Mouse (Mus musculus) midbrain, embryonic 13.5 days (tissue): ENCODE results near the gene Gm17087. TPM values are rescaled to one million over a fixed set of nuclear protein-coding genes. Genes with fewer than 3 reads are reported as not detected.

Experiments used
- ATAC-seq: fragments of 200-750 bp; cut with Nextera tagmentation; 2 replicates; pipeline ENCODE4 v1.8.0; 2017; ENCODE audit warnings: mild to moderate bottlenecking, moderate TSS enrichment, moderate library complexity
- H3K27ac ChIP-seq: fragments of 300-500 bp; sonication (generic); 2 replicates; pipeline ENCODE4 v1.5.1; 2015; ENCODE audit warnings: inconsistent platforms, mild to moderate bottlenecking, moderate library complexity
- H3K27me3 ChIP-seq: fragments of 300-500 bp; sonication (generic); 2 replicates; pipeline ENCODE4 v1.6.1; 2015; ENCODE audit warnings: mild to moderate bottlenecking, inconsistent platforms
- H3K36me3 ChIP-seq: fragments of 300-500 bp; sonication (generic); 2 replicates; pipeline ENCODE4 v1.6.1; 2015; ENCODE audit warnings: mild to moderate bottlenecking, inconsistent platforms
- H3K4me1 ChIP-seq: fragments of 300-500 bp; sonication (generic); replicated peaks from 2 replicates; pipeline ENCODE4 v1.6.1; 2015; ENCODE audit warnings: inconsistent platforms
- H3K4me2 ChIP-seq: fragments of 300-500 bp; sonication (generic); replicated peaks from 2 replicates; pipeline ENCODE4 v1.6.1; 2015; ENCODE audit warnings: moderate library complexity, mild to moderate bottlenecking, inconsistent platforms
- H3K4me3 ChIP-seq: fragments of 300-500 bp; sonication (generic); replicated peaks from 2 replicates; pipeline ENCODE4 v1.5.1; 2015; ENCODE audit warnings: mild to moderate bottlenecking, inconsistent platforms
- H3K9ac ChIP-seq: fragments of 300-500 bp; sonication (generic); replicated peaks from 2 replicates; pipeline ENCODE4 v1.6.1; 2015; ENCODE audit warnings: mild to moderate bottlenecking, inconsistent platforms
- H3K9me3 ChIP-seq: fragments of 300-500 bp; sonication (generic); 2 replicates; pipeline ENCODE4 v1.6.1; 2016; ENCODE audit warnings: mild to moderate bottlenecking, inconsistent platforms
- WGBS: fragments of 180-500 bp; shearing (Covaris S2); methylation state at CpG from one replicate; pipeline ENCODE4 v1.1.7; 2015; 5-methylcytosine and 5-hydroxymethylcytosine counted together
- polyA plus RNA-seq: library from polyadenylated mRNA; unstranded; fragments of >200 nt; fragmentation: Nextera tagmentation; extraction: Ambion mirVana; gene quantifications from 2 replicates; pipeline ENCODE4 v1.2.1, GENCODE M21; 2015

Gene Gm17087
- polyA plus RNA-seq, 1 experiment from 2014 or later = not detected

DNA sequence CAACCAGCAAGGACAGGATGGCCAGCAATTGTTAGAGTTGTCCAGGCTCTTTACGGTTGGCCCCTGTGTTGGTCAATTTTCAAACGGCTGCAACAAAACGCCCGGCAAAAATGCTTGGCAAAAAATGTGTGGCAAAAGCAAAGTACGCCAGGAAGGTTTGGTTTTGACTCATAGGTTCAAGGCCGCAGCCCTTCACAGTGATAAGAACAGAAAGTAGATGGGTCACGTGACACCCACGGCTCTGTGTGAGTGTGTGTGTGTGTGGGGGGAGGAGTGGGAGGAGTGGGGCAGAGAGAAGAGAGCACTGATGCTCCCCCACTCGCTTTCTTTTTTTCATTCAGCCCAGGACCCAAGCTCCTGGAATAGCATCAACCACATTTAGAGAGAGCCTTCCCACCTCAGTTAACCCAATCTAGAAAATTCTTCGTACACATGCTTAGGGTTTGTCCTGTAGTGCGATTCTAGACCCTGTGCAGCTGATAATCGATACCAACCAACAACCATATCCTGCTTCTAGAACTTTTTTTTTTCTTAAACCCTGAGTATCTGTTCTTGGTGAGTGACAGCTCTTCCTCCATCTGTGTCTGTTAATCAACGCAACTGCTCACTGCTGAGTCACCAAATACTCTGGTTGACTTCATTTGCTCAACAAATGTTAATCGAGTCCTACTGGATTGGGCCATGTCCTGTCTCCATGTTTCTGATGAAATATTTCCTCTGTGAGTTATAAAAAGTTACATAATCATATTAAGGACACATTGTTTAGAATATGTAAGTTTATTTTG, 4.5 kb downstream of the Gm17087 start:
- no peak overlapping the region for H3K27ac ChIP-seq
- WGBS = 70% methylated on average over 14 of the region's 14 CpGs
- H3K4me3 ChIP-seq = no peak overlapping the region
- H3K4me1 ChIP-seq = 0 out of 2 replicates have a peak, but pooled peaks cover 5% of the 10 kb centered on the region
- H3K4me2 ChIP-seq = no peak overlapping the region
- no peaks in the 10 kb centered on the region for H3K36me3 ChIP-seq
- ATAC-seq = no peak
- no peak overlapping the region for H3K9ac ChIP-seq
- no peaks in the 10 kb centered on the region for H3K9me3 ChIP-seq
- H3K27me3 ChIP-seq = no peaks in the 10 kb centered on the region

DNA sequence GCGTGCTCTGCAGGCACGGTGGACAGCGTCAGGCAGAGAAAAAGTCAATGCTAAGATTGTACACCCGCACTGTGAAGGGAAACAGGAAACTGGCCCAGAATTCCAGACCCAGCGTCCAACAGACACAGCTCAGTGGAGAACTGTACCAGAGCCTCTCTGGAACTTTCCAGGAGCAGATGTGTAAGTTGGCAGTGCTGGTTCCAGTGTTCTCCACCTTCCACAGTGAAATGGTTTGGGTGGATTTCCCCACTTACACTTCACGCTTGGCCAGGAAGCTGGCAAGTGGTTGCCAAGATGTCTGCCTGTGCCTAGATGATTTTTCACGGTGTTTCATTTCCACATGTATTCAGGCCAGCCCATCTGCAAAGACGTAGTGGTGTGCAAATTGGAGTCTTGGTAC, 8.8 kb downstream of the Gm17087 start:
- Histone ChIP-seq H3K4me1 (0 out of 2 replicates have a peak, but pooled peaks cover 5% of the 10 kb centered on the region), H3K27ac (no peak overlapping the region), H3K4me3 (no peak overlapping the region), H3K9ac (no peak overlapping the region), H3K36me3 (no peaks in the 10 kb centered on the region), H3K9me3 (no peaks in the 10 kb centered on the region), H3K4me2 (no peak overlapping the region), H3K27me3 (no peaks in the 10 kb centered on the region)
- no peak for ATAC-seq
- 92% methylated on average over 8 of the region's 8 CpGs for WGBS

DNA sequence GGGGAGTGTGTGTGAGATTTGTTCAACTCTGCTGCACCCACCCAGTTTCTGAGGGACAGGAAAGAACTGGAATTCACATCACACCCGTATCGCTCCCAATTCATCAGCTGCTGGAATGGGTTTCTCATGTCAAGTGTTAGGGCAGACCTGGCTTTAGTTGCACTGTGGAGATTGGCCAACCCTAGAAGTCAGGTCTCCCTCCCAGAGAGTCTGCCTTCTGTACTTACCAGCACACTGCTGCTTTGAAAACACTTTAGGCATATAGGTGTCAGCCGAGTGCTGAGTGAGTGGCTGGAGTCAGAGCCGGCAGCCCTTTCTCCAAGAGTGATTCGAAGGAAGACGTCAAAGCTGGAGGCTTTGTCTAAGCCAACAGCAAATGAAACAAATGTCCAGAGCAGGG, 10.5 kb downstream of the Gm17087 start:
- H3K27ac ChIP-seq = no peak overlapping the region
- H3K9ac ChIP-seq = no peak overlapping the region
- ATAC-seq = no peak
- H3K9me3 ChIP-seq = no peaks in the 10 kb centered on the region
- H3K36me3 ChIP-seq = no peaks in the 10 kb centered on the region
- no peaks in the 10 kb centered on the region for H3K4me1 ChIP-seq
- H3K4me3 ChIP-seq = no peak overlapping the region
- no peak overlapping the region for H3K4me2 ChIP-seq
- WGBS = 83% methylated on average over 6 of the region's 6 CpGs
- no peaks in the 10 kb centered on the region for H3K27me3 ChIP-seq

DNA sequence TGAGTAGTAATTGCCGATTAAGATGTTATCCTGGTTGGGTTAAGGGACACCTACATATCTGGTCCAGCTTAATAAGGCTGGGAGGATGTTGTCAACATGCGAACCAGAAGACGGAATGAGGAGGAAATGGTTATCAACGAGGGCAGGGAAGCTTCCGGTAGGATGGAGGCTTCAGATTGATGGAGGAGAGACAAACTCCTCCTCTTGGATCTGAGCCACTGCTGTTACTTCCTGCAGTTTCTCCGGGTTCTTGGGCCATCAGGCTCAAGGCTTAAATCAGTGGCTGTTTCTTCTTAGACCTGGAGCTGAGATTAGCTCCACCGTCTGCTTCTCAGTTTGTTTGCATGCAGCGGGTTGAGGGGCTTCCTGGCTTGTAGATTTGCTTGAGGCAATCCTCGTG, 11.0 kb downstream of the Gm17087 start:
- ATAC-seq = no peak

DNA sequence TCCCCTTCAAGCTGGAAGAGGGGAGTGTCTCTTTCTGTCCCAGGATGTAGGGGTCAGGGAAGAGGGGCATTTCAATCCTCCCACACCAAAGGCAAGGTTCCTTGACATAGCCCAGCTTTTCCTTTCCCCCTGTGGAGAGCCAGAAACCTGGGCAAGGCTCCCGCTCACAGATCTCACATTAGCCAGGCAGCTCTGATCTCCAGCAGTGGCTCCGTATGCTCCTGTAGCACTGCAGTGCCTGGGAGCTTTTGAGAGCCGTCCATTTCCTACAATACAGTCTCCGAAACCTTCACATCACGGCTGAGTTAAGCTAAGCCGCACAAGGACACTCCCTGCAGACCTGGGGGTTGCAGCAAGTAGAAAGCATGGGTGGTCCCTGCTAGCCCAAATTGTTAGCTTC, 12.5 kb downstream of the Gm17087 start:
- H3K4me3 ChIP-seq = no peak overlapping the region
- H3K9me3 ChIP-seq = no peaks in the 10 kb centered on the region
- no peak overlapping the region for H3K27ac ChIP-seq
- no peak overlapping the region for H3K9ac ChIP-seq
- H3K36me3 ChIP-seq = no peaks in the 10 kb centered on the region
- H3K27me3 ChIP-seq = no peaks in the 10 kb centered on the region
- no peak overlapping the region for H3K4me2 ChIP-seq
- 80% methylated on average over 6 of the region's 6 CpGs for WGBS
- H3K4me1 ChIP-seq = no peaks in the 10 kb centered on the region
- no peak for ATAC-seq

More for the DNA sequence above, 11.0 kb downstream of the Gm17087 start:
- Histone ChIP-seq H3K4me2 (no peak overlapping the region), H3K4me1 (no peaks in the 10 kb centered on the region), H3K27ac (no peak overlapping the region), H3K27me3 (no peaks in the 10 kb centered on the region), H3K36me3 (no peaks in the 10 kb centered on the region), H3K9me3 (no peaks in the 10 kb centered on the region), H3K4me3 (no peak overlapping the region), H3K9ac (no peak overlapping the region)
- WGBS = 87% methylated on average over 9 of the region's 9 CpGs

DNA sequence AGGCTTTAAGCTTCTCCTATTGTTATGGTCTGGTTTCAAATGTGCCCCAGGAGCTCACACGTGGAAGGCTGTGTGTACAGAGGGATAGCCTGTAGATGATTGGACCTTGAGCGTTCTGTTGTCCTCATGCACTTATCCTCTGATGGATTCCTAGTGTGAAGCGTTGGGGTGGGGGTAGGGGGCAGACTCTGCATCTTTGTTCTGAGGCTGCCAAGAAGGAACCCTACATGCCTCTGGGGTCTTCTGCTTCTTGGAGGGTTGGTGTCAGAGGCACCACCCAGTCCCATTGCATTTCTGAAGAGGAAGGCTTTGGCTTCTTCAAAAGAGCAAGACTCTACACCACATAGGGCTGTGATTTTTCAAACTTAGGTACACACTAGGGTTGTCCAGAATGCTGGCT, 13.1 kb downstream of the Gm17087 start:
- ATAC-seq = no peak
- Histone ChIP-seq H3K4me3 (no peak overlapping the region), H3K4me1 (no peaks in the 10 kb centered on the region), H3K27ac (no peak overlapping the region), H3K27me3 (no peaks in the 10 kb centered on the region), H3K9ac (no peak overlapping the region), H3K9me3 (no peaks in the 10 kb centered on the region), H3K36me3 (no peaks in the 10 kb centered on the region), H3K4me2 (no peak overlapping the region)
- 79% methylated on average over 3 of the region's 3 CpGs for WGBS

DNA sequence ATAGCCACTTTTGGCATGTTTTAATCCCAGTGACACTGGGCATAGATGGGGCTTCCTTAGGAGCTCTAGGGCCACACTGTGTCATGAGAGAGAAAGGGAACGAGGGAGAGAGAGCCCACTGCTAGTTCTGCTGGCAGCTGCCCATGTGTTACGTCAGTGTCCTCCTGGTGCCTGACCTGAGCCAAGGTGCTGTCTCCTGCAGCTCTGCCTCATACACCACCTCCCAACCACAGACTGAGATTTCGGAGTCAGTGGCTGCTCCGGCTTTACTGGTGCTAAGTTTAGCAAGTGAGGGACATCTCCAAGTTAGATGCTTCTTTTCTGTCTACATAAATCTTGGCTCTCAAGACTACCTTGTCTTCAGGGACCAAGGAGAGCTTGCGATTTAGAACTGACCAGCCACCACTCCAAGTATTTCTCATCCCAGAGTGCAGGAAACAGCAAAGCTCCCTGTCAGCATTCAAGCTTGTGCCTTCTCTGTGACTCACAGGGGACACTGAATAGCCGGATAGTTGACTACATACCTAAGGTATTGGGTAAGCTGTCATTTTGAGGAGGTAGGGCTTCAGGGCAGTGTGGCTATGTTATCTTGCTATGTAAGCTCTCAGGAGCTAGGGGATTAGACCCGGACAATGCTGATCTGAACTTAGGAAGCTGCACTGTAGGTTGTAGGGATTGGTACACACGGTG, 14.3 kb downstream of the Gm17087 start:
- Histone ChIP-seq H3K36me3 (no peaks in the 10 kb centered on the region), H3K4me2 (no peak overlapping the region), H3K4me1 (no peaks in the 10 kb centered on the region), H3K27me3 (no peaks in the 10 kb centered on the region), H3K9ac (no peak overlapping the region), H3K9me3 (no peaks in the 10 kb centered on the region), H3K27ac (no peak overlapping the region), H3K4me3 (no peak overlapping the region)
- 89% methylated on average over 8 of the region's 8 CpGs for WGBS
- ATAC-seq = no peak

DNA sequence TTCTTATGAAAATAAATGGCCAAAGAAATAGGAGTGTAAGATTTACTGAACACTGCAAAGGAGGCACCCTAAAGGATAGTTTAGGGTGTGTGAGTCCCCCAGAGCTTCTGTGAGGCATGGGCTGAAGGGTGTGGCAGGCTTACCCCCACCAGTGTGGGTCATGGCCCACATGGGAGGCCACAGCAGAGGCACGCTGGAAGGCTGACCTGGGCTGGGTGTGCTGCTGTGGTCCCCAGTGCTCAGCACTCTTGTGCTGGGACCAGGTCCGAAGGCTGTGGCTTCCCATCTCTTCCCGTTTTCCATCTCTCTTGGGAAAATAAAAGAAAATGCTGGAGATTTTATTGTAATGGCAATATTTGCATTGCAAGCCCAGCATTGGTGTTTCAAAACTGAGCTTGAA, 15.1 kb downstream of the Gm17087 start:
- Histone ChIP-seq H3K36me3 (no peaks in the 10 kb centered on the region), H3K9ac (no peak overlapping the region), H3K4me2 (no peak overlapping the region), H3K27ac (no peak overlapping the region), H3K4me1 (no peaks in the 10 kb centered on the region), H3K4me3 (no peak overlapping the region), H3K27me3 (no peaks in the 10 kb centered on the region), H3K9me3 (no peaks in the 10 kb centered on the region)
- no peak for ATAC-seq
- 93% methylated on average over 3 of the region's 3 CpGs for WGBS

DNA sequence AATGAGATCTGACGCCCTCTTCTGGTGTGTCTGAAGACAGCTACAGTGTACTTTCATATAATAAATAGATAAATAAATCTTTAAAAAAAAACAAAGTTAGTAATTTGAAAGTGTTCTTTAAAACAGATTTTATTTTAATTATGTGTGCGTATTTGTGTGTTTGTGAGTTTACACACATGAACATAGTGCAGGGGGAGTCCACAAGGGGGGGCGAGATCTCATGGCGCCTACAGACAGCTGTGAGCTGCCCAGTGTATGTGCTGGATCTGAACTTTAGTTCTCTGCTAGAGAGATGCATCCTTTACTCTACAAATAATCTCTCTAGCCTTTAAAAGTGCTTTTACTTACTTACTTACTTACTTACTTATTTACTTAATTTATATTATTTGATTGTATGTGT, 18.0 kb downstream of the Gm17087 start:
- Histone ChIP-seq H3K27me3 (no peaks in the 10 kb centered on the region), H3K4me1 (no peaks in the 10 kb centered on the region), H3K36me3 (no peaks in the 10 kb centered on the region), H3K27ac (no peak overlapping the region), H3K4me2 (no peak overlapping the region), H3K4me3 (no peak overlapping the region), H3K9me3 (no peaks in the 10 kb centered on the region), H3K9ac (no peak overlapping the region)
- 83% methylated on average over 4 of the region's 4 CpGs for WGBS
- ATAC-seq = no peak

DNA sequence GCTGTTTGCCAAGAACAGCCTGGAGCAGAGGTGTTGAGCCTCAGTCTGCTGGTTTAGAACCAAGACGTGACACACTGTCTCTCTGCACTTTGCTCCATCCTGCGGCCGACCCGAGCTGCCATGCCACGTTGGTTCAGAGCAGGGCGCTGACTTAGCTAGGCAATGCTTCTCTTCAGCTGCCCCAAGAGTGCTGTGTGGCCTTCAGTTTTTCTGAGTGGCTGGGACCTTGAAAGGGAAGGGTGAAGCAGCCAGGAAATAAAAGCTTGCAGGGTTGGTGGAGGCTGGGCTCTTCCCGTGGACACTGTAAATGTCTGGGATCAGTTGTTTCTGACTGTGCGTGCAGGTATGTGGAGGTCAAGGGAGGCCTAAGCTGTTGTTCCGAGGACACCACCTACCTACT, 20.4 kb downstream of the Gm17087 start:
- Histone ChIP-seq H3K27me3 (no peaks in the 10 kb centered on the region), H3K4me1 (no peaks in the 10 kb centered on the region), H3K9me3 (no peaks in the 10 kb centered on the region), H3K9ac (no peak overlapping the region), H3K27ac (no peak overlapping the region), H3K36me3 (no peaks in the 10 kb centered on the region), H3K4me3 (no peak overlapping the region), H3K4me2 (no peak overlapping the region)
- no peak for ATAC-seq
- WGBS = 90% methylated on average over 9 of the region's 9 CpGs

DNA sequence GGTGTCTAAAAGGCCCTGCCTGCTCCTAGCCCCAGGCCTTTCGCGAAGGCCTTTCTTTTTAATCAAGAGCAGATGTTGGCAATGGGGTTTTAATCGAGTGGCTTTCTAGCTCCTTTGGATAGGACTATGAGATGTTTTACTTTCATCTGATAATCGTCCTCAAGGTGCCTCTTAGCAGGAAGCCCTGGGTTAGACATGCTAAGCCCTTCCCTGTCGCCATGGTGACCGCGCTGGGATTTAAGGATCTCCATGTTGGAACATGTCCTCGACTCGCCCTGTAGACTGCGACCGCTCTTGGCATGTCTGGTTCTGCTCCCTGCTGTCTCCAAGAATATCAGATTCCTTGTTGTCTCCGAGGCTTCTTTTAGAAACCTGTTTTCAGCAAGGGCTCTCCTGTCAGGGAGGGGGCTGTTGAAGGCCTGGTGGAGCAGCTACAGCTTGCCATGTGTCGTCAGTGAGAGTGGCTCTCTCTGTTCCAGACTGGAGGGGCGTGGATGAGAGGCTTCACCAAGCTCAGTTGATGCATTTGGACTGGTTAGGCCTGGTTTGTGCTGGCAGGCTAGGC, 24.7 kb downstream of the Gm17087 start:
- Histone ChIP-seq H3K4me3 (no peak overlapping the region), H3K9ac (no peak overlapping the region), H3K36me3 (no peaks in the 10 kb centered on the region), H3K27ac (no peak overlapping the region), H3K4me1 (no peaks in the 10 kb centered on the region), H3K4me2 (no peak overlapping the region), H3K27me3 (no peaks in the 10 kb centered on the region), H3K9me3 (no peaks in the 10 kb centered on the region)
- 68% methylated on average over 14 of the region's 14 CpGs for WGBS
- ATAC-seq = no peak

DNA sequence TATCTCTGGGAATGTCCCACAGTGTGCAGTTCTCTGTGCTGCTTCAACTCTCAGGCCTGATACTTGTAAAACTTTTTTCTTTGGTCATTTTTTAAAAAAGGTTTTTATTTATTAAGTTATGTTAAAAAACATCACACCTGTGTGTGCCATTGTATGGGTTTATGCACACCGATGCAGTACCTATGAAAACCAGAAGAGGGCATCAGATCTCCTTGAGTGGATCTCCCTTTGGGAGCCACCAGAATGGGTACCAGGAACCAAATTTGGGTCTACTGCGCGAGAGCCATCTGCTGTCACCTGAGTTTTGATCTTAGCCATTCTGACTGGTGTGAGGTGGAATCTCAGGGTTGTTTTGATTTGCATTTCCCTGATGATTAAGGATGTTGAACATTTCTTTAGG, 28.6 kb downstream of the Gm17087 start:
- WGBS = 70% methylated on average over 3 of the region's 3 CpGs

More for the DNA sequence above, 28.6 kb downstream of the Gm17087 start:
- no peak overlapping the region for H3K9ac ChIP-seq
- no peak overlapping the region for H3K27ac ChIP-seq
- H3K4me2 ChIP-seq = no peak overlapping the region
- no peaks in the 10 kb centered on the region for H3K9me3 ChIP-seq
- no peaks in the 10 kb centered on the region for H3K4me1 ChIP-seq
- ATAC-seq = no peak
- no peak overlapping the region for H3K4me3 ChIP-seq
- H3K27me3 ChIP-seq = no peaks in the 10 kb centered on the region
- H3K36me3 ChIP-seq = no peaks in the 10 kb centered on the region
